Mouse (Mus musculus) embryo, embryonic 11.5 days (tissue): ENCODE data around the gene Lrmda.

Experiments
- DNase-seq: peaks from one replicate; pipeline ENCODE4 v3.0.0-alpha.2; 2012; ENCODE audit warnings: low read depth, low spot score

The Lrmda gene

DNA sequence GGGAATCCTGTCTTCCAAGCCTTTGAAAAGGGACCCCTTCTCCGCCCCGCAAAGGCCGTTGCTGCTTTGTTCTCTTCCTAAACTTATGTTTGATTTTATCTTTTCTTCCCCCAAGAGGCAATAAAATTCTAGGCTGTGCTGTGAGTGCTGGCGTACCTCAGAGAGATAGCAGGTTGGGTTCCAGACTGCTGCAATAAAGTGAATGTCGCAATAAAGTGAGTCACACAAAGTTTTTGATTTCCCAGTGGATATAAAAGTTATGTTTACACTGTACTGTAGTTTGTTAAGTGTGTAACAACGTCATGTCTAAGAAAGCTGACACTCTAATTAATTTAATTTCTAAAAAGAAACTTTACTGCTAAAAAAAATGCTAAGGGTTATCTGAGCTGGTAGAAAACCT lies 22.6 kb downstream of the Lrmda start:
- DNase-seq: no peak

DNA sequence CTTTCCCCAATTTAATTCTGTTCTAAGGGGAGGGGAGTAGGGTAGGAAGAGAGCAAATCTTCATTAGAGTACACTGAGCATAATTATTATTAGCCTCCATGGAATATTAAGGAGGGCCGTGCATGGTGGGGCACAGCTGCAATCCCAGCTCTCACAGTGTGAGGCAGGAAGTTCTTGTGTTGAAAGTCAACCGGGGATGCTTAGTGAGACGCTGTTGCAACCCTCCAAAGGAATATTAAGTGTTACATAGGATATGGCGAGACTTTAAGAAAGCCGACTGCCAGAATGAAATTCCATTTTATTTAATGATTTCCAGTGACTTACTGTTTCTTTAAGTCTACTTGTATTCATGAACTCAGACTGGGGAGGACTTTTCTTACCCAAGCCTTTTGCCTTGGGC lies 23.9 kb downstream of the Lrmda start:
- DNase-seq: no peak

DNA sequence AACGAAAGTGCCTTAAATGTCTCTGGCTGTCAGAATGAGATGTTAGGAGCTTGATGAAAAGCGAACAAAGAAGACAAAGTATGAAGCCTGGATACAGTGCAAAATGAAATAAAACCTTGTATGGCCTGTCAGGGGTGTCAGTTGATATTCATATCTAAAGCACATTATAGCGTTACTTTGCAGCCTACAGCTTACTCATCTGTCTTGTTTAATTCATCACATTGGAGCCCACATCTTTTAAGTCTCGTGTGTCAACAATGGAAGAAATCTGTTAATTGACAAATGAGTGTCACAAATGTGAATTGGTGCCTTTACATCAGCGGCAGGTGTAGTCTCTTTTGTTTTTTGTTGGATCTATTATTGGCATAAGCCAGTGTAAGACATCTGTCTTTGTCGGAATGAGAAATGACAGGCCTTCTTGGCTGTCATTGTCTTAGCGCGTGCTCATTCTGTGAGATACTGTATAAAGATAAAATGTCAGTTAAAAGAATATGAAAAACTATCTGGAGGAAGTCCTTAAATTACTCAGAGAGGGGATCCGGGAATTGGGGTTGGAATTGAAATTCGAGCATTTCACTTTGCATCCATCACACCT lies 26.8 kb downstream of the Lrmda start:
- DNase-seq: no peak

DNA sequence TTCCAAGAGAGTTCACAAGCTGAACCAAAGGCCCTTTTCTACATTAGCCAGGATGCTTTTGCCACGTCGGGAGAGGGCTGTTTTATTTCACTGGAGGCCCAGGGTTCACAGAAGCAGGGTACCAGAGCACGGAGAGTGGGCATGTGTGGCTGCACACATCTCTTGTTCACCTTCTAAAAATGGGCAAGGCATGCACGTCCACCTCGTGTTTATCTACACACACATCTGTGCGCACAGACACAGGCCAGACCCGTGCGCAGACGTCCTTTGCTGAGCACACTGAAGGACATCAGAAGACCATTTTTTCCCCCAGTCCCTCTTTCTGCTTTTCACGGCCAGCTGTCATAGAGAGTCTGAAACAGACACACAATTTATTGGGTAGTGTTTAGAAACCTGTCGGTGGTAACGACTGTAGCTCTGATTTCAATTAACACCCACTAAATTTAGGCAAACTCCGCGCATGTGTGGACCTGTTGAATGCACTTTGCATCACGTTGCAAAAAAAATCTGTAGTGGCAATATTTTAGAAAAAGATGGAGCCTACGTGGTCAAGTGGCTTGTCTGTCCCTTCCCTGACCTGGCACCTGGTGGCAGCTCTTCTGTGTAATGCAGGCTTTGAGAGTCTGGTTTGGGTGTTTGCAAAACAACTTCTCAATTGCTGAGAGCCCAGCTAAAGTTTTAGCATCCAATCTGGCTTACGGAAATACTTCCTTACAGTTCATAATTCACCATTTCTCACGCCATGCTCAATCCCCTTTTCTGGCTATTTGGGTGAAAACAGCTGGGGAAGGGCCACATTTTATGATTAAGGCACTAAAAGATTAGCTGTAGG lies 28.8 kb downstream of the Lrmda start:
- DNase-seq: no peak

DNA sequence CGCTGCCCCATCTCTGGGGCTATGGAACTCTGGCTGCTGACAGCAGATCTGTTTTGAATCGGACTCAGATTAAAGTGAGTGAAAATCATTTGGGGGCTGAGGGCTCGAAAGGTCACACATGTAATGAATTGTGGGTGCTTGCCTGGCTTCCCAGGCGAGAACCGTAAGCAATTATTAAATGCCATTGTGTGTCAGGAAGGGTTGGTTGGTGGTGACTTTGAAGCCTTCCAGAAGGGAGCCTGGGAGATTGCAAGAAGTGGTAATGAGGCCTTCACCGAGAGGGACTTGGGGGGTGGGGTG lies 29.3 kb downstream of the Lrmda start:
- no peak for DNase-seq

DNA sequence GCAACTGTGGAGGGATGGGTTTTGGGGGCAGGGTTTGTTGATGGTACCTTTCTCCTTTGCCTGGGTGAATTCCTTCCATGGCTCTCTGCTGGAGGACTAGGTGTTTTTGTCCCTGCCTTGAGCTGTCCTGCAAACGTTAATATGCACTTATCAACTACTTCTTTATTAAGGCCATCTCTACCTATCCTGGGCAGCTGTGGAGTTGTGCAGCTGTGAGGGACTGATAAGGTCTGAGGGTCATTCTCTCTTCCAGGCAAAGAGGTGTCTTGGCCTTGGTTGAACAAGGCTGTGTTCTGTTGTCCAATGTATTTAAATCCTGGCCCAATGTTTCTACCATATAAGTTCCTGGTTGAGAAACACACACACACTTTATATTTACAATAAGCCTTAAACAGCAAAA lies 29.8 kb downstream of the Lrmda start:
- no peak for DNase-seq

DNA sequence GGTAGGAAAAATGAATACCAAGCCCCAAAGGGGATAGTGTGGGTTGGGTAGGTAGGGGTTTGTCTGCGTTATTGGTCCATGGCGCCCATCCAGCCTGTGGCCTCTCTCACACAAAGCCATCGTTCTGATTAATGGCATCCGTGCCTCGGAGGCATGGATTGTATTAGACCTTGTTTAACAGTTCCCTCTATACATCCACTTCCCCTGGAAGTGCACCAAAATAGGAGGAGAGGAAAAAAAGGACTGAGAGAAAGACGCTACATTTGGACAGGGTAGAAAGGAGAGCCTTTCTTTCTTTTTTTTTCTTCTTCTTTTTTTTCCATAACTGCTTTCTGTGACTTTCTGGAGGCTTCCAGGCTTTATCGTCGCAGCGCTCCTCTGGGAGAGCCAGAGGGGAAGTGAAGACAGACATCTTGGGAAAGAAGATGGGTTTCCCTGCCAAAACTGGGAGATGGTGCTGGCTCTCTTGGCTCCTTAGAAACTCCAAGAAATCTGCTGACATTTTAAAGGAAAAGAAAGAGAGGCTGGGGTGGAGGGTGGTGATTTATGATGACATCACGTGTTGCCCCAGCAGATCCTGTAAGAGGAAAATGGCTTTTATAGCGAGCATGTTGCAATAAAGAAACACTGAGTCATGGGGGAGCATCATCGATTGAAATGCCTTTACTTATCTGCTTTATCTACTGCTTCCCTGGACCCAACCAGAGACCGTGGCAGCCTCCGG lies 32.6 kb downstream of the Lrmda start:
- DNase-seq: no peak

DNA sequence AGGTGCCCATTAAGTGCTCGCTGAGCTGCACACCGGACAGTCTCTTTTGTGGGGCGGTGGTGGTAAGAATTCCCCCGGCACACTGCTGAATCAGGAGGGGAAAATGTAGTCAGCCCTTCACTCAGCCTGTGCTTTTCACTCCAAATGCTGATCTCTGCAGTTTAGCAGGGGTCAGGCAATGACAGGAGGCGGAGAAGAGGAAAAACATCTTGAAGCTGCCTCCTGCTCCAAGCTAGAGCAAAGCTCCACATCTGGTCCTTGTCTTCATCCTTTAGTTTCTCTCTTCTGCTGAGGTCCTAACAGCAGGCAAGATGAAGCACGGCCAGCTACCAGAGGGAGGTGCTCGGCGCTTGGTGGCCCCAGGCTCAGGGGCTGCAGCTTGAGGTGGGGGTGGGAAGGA lies 36.1 kb downstream of the Lrmda start:
- no peak for DNase-seq

DNA sequence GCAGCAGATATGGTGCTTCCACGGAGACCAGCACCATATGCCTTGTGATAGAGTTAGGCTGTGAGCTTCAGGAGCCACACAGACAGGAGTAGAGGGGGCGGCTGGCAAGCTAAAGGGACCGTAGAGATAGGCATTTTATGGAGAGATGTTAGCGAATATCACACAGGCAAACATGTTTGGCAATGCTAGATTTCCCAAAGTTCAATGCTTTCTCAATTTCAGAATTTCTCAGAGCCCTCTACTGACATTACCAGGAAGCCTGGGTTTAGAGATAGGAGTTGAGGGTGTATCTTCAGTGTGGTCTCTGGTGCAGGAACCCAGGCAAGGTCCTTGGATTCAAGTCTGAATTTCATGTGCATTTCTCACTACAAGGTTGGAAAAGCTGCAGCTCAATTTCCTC lies 36.7 kb downstream of the Lrmda start:
- DNase-seq: no peak

DNA sequence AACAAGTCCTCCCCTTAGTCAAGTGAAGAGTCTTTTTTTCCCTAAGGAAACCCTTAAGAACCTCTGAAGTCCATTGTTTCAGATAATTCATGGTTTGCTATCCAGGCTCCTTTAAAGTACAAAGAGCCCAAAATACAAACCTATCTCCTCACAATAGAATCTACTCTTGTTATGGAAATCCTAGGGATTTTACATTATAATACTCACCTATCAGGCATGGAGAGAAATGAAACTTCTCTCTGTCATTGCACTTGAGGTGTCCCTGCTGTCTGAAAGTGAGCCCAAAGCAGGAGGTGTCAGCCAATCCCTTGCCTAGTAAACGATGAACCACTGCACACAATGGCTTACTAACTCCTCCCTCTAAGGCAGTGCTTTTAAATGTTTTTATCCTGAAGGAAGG lies 39.2 kb downstream of the Lrmda start:
- no peak for DNase-seq

DNA sequence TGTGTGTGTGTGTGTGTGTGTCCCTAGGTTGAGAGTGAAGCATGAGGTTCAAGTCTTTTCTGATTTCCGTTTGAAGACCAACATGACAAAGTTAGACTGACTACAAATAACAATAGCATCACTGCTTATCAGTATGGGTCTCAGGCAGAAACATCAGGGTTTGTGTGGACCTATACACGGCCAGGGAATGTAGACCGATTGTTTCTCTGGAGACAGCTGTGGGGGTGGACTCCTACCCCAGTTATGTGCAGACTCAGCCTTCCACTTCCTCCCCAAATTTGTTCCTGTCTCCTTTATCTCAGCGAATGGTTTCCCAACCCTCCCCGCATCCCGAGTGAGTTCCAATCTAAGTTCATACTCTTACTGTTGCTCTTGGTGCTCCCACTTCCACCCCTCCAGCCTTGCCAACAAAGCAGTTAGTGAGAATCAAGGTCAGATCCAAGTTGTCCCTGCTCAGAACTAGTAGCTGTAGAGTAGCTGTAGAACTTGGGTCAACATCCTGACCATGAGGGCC lies 39.9 kb downstream of the Lrmda start:
- no peak for DNase-seq

DNA sequence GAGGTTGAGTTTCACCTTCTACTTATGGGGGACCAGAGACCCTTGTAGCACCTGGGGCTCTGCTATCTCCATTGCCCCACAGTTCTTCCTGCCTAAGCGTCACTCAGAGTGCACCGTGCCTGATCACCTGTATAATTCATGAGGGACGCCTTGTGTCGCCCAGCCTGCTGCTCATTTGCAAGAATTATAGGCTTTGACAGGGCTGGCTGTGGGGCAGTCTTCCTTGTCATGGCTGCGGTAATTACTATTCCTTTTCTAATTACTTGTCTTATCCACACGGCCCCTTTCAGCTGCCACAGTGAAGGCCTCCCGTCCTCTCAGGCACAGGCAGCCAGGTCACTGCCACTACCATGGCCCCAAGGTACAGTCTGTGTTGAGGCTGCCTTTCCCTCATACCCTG lies 41.3 kb downstream of the Lrmda start:
- DNase-seq: no peak

DNA sequence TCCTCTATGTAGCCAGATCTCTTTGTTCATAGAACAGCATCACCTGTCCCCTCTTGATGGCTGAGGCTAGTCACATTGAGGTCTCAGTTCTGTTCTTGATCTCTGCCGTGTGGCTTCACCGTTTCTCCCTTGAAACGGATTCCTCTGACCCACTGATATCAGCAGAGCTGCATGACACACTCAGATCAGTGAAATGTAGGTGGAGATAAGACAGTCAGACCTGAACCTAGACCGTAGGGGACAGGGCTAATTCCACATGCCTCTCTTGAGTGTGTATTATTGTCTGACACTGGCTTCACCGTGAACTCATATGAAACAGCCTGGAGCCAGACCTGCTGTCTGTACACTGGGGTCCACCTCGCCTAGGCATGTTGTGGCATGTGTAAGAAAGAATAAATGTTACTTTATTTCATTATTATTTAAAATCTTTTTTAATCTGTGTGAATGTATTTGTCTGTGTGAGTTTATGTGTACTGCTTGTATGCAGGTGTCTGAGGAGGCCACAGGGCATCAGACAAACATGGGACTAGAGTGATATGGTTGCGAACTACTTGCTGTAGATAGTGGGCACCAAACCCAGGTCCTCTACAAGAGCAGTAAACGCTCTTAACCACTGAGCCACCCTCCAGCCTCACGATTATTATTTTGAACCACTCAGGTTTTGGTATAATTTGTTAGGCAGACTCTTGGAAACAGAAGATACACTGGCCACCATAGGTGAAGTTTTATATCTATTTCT lies 42.8 kb downstream of the Lrmda start:
- no peak for DNase-seq

DNA sequence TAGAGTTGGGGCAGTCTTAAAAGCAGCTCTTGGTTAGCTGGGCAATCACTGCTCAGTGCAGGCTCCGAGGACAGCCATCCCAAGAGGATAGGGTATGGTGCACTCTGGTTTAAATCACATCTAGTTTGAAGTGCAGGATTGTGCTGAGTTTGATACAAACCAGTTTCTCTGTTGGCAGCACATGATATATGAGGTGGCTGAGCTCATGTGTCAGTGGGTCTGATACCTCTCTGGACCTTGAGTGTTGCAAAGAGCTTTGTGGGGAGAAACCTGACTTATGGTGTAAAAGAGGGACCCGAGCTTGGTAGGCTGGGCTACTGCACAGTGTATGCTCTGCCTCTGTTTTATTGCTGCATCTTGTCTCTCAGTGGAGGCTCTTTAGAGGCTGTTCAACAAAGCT lies 49.7 kb downstream of the Lrmda start:
- DNase-seq: no peak

DNA sequence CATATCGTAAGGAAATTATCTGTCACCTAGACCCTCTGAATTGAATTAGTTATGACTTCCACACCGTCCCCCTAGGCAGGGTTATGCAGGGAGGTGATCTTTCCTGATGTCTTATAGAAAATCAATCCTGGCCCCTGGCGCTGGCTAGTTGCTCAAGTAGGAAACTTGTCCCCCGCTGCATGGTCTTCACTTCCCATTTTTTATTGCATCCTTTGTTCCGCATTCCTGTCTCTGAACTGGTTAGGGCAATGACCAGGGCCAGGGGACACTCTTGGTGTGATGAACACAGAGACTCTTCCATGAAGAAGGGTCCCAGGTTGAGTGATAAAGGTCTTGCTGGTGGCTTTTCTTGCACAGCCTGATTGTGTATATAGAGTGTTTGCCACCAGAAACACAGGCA lies 53.9 kb downstream of the Lrmda start:
- DNase-seq: no peak

DNA sequence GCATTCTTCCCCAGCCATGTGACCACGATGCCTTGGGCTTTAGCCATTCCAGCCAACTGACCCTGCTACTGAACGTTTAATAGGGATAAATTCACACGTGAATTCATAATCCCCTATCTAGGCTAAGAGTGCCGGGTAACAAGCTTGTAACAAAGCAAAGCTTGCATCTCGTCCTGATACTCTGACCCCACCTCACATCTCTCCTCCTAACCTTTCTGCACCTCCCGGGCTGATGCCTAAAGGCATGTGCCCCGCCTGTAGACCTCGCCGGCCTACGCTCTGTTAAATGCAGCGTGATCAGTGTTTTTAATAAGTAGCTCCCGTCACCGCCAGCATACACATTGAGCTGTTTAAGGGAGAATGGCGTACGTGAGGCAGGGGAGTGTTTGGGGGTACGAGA lies 54.7 kb downstream of the Lrmda start:
- no peak for DNase-seq

DNA sequence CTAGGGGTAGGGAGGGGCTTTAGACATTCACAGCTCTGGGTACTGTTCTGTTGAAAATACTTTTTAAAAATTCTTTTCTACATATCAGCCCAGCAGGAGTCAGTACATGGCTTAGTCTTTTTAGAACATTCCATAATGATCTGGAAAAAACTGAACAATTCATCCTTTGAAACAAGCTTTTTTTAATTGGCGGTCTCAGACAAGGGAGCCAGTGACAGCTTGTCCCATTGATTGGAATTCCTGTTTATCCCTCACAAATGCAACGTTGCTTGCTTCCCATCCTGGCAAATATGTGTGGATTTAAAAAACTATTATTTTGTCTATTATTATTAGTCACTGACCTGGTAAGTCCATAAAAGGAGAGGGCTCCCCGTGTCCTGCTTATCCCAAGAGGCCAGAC lies 64.4 kb downstream of the Lrmda start:
- DNase-seq: no peak

DNA sequence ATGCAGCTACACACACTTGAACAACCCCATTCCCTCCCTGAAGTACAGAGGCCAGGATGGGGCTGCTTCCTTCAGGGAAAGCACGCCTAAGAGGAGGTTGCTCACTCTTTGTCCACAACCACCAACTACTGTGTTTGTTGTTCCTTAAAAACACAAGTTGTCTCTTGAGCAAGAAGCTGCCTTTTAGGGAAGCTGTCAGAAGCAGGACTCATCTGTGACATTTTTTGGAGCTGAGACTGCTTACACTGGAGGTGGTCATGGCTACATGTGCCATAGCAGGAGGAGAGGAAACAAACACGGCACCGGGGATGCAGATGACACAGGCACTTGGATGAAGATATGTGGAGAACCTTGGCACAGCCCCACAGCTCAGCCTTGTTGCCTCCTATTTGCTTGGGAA lies 65.9 kb downstream of the Lrmda start:
- no peak for DNase-seq

DNA sequence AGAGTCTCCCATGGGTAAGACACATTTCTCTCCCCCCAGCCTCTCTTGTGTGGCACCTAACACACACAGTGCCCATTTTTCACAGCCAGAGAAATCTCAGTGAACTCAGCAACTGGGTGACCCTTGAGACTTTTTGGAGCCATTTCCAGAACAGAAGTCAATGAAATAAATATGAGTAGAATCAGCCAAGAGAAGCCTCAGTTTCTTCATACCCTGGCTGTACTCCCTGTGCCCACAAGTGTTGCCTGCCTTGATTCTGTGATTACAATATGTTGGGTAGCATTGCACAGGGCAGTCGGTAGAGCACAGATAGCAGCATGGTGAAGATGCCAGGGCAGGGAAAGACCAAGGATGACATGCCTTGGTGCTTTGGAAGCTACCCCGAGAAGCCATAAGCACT lies 69.1 kb downstream of the Lrmda start:
- no peak for DNase-seq

DNA sequence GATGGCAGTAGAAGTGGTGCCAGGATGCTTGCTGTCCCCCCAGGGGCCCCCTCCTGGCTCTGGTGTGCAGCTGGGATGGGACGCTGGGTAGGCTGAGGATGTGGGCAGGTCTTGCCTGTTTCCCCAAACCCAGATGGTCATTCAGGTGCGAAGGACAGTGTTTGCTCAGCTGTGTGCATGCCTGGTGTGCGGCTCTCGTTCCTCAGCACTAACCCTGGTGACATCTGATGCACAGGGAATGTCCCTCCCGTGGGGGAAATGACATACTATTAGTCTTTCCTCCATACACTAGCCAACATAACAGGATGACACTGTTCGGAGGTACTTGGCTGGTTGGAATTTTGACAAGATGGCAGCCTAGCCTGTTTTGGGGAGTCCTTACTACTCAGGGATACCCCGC lies 69.8 kb downstream of the Lrmda start:
- DNase-seq: no peak

DNA sequence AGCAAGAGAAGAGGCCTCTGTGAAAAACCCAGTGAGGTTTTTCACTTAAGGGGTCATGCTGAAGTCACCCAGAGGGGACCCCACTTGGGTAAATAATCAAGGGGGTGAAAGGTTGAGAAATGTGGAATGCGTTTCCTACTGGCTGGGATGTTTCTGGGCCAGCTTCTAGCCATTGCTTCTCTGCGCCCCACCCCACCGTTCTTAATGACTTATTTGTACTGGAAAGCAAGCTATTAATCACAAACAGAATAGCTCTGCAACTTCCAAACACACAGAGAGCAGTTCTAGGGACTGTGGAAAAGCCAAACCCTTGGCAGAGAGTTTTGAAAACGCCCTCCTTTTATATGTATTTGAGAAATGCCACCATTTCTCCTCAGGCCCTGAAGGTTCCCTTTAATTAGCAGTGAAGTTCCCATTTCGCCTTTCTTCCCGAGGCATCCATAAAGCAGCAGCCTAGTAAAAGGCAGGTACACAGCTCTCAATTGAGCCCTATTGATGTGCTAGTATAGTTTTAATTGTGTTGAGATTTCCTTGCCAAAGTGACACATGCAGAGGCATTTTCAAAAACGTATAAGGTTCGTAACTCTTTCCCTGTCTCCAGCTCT lies 70.5 kb downstream of the Lrmda start:
- DNase-seq: no peak

DNA sequence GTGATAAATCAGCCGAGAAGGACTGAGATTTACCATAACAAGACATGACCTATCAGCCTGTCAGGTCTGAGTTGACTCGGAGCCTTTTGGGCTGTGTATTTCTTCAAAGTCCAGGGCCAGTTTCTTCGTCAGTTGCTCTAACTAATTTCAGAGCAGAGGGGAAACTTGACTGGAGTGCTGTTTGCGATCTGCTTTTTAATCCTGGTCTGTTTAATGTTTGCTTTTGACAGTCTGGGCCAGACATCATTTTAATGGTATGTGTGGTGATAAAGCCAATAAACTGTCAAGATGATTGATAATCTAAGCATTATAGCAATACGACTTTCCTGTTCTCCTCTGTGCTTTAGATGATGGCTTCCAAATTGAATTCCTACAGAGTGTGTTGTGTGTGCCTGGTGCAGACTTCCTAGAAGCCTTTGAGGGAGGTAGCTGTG lies 71.3 kb downstream of the Lrmda start:
- DNase-seq: no peak
